Mouse (Mus musculus): ENCODE results near the gene Srrt. TPM values are rescaled to one million over a fixed set of nuclear protein-coding genes. Genes with fewer than 3 reads are reported as not detected.

The Srrt gene
- total and polyA plus RNA-seq, 2 experiments from 2014 or later, result 57.0 to 98.9 TPM

- Histone ChIP-seq H3K27me3 (ENCODE audit: insufficient read depth, low read length) (no peaks in the 10 kb centered on the region), H3K4me2 (ENCODE audit: low read depth, low read length) (peak overlapping the region; percentile 19; the same call in 1 of the 2 replicates), H3K4me1 (ENCODE audit: insufficient read depth, low read length) (peaks cover 10% of the 10 kb centered on the region; the same call in 1 of the 2 replicates), H3K9me3 (ENCODE audit: low read length) (no peaks in the 10 kb centered on the region), H3K36me3 (ENCODE audit: insufficient read depth, low read length) (peaks cover 4% of the 10 kb centered on the region; the same call in 1 of the 2 replicates), H3K9ac (replicated peaks; ENCODE audit: low read length) (no peak overlapping the region), H3K4me3 (ENCODE audit: low read length) (no peak overlapping the region), H3K27ac (no peak overlapping the region)
- peak; percentile 67 for TF ChIP-seq CTCF (IDR thresholded peaks at IDR 0.05; ENCODE audit: low read depth)
- ATAC-seq, result no peak
- WGBS, result 27% methylated on average over 15 of the region's 15 CpGs
- DNase-seq (ENCODE audit: low spot score), result no peak
Measured at GRCm38 (mm10) chr5:137290677-137291076, 16.8 kb downstream of the Srrt start.

GRCm38 (mm10) chr5:137289591-137290365, 17.7 kb downstream of the Srrt start:
- peak overlapping the region; percentile 85 for H3K4me2 ChIP-seq (ENCODE audit: low read depth, low read length)
- ATAC-seq, result no peak
- no peaks in the 10 kb centered on the region for H3K36me3 ChIP-seq (ENCODE audit: insufficient read depth, low read length)
- H3K27me3 ChIP-seq (ENCODE audit: insufficient read depth, low read length), result no peaks in the 10 kb centered on the region
- peaks cover 6% of the 10 kb centered on the region; the same call in 1 of the 2 replicates for H3K4me1 ChIP-seq (ENCODE audit: insufficient read depth, low read length)
- peak overlapping the region; percentile 13; the same call in 1 of the 2 replicates for H3K9ac ChIP-seq (replicated peaks; ENCODE audit: low read length)
- WGBS, result 56% methylated on average over 13 of the region's 13 CpGs
- no peaks in the 10 kb centered on the region for H3K9me3 ChIP-seq (ENCODE audit: low read length)
- no peak for TF ChIP-seq CTCF (IDR thresholded peaks at IDR 0.05; ENCODE audit: low read depth)
- DNase-seq (ENCODE audit: low spot score), result no peak
- peak overlapping the region; percentile 49; the same call in 1 of the 2 replicates for H3K27ac ChIP-seq
- peak overlapping the region; percentile 55 for H3K4me3 ChIP-seq (ENCODE audit: low read length)

GRCm38 (mm10) chr5:137288999-137289470, 18.4 kb downstream of the Srrt start:
- no peaks in the 10 kb centered on the region for H3K27me3 ChIP-seq (ENCODE audit: insufficient read depth, low read length)
- H3K9me3 ChIP-seq (ENCODE audit: low read length), result no peaks in the 10 kb centered on the region
- peak overlapping the region; percentile 85 for H3K4me2 ChIP-seq (ENCODE audit: low read depth, low read length)
- ATAC-seq (peak; percentile 36; the same call in 1 of the 2 replicates), DNase-seq (ENCODE audit: low spot score) (peak; percentile 84)
- 0 out of 2 replicates have a peak, but pooled peaks cover 3% of the 10 kb centered on the region for H3K4me1 ChIP-seq (ENCODE audit: insufficient read depth, low read length)
- TF ChIP-seq CTCF (IDR thresholded peaks at IDR 0.05; ENCODE audit: low read depth), result peak; percentile 70
- H3K36me3 ChIP-seq (ENCODE audit: insufficient read depth, low read length), result no peaks in the 10 kb centered on the region
- peak overlapping the region; percentile 55 for H3K4me3 ChIP-seq (ENCODE audit: low read length)
- peak overlapping the region; percentile 77 for H3K9ac ChIP-seq (replicated peaks; ENCODE audit: low read length)
- H3K27ac ChIP-seq, result peak overlapping the region; percentile 49; the same call in 1 of the 2 replicates
- WGBS, result 2% methylated on average over 25 of the region's 25 CpGs

GRCm38 (mm10) chr5:137287953-137288743, 19.3 kb downstream of the Srrt start:
- Histone ChIP-seq H3K27me3 (ENCODE audit: insufficient read depth, low read length) (no peaks in the 10 kb centered on the region), H3K9me3 (ENCODE audit: low read length) (no peaks in the 10 kb centered on the region), H3K4me2 (ENCODE audit: low read depth, low read length) (peak overlapping the region; percentile 85), H3K36me3 (ENCODE audit: insufficient read depth, low read length) (no peaks in the 10 kb centered on the region), H3K9ac (replicated peaks; ENCODE audit: low read length) (peak overlapping the region; percentile 77), H3K4me1 (ENCODE audit: insufficient read depth, low read length) (0 out of 2 replicates have a peak, but pooled peaks cover 3% of the 10 kb centered on the region), H3K27ac (peak overlapping the region; percentile 85), H3K4me3 (ENCODE audit: low read length) (peak overlapping the region; percentile 55)
- TF ChIP-seq CTCF (IDR thresholded peaks at IDR 0.05; ENCODE audit: low read depth), result no peak
- DNase-seq (ENCODE audit: low spot score) (peak; percentile 61), ATAC-seq (peak; percentile 6; the same call in 1 of the 2 replicates)
- under 1% methylated on average over 55 of the region's 65 CpGs for WGBS

GRCm38 (mm10) chr5:137287032-137287952, 20.2 kb downstream of the Srrt start, which contains the start of gene Ache:
Ache (plus strand) TSS chr5:137287519.
- under 1% methylated on average over 40 of the region's 40 CpGs for WGBS
- H3K4me2 ChIP-seq (ENCODE audit: low read depth, low read length), result peak within 1 kb of the TSS; percentile 85
- H3K9ac ChIP-seq (replicated peaks; ENCODE audit: low read length), result peak within 1 kb of the TSS; percentile 77
- no peaks in the 10 kb centered on the region for H3K9me3 ChIP-seq (ENCODE audit: low read length)
- no peak for TF ChIP-seq CTCF (IDR thresholded peaks at IDR 0.05; ENCODE audit: low read depth)
- ATAC-seq, result peak; percentile 78
- H3K4me1 ChIP-seq (ENCODE audit: insufficient read depth, low read length), result 0 out of 2 replicates have a peak, but pooled peaks cover 3% of the 10 kb centered on the region
- peak within 1 kb of the TSS; percentile 85 for H3K27ac ChIP-seq
- DNase-seq (ENCODE audit: low spot score), result peak; percentile 88
- no peaks in the 10 kb centered on the region for H3K36me3 ChIP-seq (ENCODE audit: insufficient read depth, low read length)
- H3K27me3 ChIP-seq (ENCODE audit: insufficient read depth, low read length), result no peaks in the 10 kb centered on the region
- peak within 1 kb of the TSS; percentile 55 for H3K4me3 ChIP-seq (ENCODE audit: low read length)
